Mouse (Mus musculus): ENCODE results near the gene Usp12. TPM values are rescaled to one million over a fixed set of nuclear protein-coding genes. Genes with fewer than 3 reads are reported as not detected.
A peak's percentile ranks its signal among the peaks of the same experiment; 100 is the strongest.

Gene Usp12
- total and polyA plus RNA-seq, 2 experiments: 6.9 to 16.3 TPM

DNA sequence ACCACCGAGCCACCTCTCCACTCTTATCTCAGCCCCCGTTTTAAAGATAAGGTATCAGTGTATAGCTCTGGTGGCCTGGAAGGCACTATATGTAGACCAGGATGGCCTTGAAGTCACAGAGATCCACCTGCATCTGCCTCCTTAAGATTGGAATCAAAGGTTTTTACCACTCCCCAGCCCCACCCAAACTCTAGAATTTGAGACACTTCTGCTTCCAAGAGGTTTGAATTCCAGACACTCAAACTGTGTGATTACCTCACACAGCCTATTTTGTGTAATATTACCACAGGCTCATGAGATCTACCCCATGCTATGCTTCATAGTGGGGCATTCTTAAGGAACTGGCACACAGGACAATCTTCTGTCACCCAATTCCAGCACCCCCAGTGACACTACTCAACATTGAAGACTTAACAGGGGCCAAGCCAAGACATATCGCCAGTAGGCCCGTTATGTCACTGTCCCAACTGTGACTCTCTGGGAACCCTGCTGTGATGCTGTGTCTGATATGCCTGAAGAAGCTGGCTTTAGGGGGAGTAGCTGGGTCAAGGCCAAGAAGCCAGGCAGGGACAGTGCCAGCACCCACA lies 95.3 kb downstream of the Usp12 start:
- H3K27me3 ChIP-seq (ENCODE audit: control insufficient read depth, insufficient read depth, low read length): no peaks in the 10 kb centered on the region
- TF ChIP-seq POLR2A (IDR thresholded peaks at IDR 0.05; ENCODE audit: extremely low read depth, insufficient read depth, low read length): no peak
- TF ChIP-seq CTCF (IDR thresholded peaks at IDR 0.05; ENCODE audit: low read depth, low read length): no peak
- 85% methylated on average over 4 of the region's 4 CpGs for WGBS
- H3K27ac ChIP-seq (replicated peaks; ENCODE audit: insufficient read depth, low read depth, low read length): no peak overlapping the region
- H3K9ac ChIP-seq (ENCODE audit: low read depth, low read length): no peak overlapping the region
- H3K4me1 ChIP-seq (ENCODE audit: control insufficient read depth, insufficient read depth, low read length): no peaks in the 10 kb centered on the region
- H3K4me3 ChIP-seq (ENCODE audit: insufficient read depth, low read depth, low read length): no peak overlapping the region
- H3K36me3 ChIP-seq (ENCODE audit: control insufficient read depth, insufficient read depth, low read length): no peaks in the 10 kb centered on the region
- DNase-seq (ENCODE audit: extremely low read depth, low read depth, low spot score): no peak
- H3K79me2 ChIP-seq (ENCODE audit: control insufficient read depth, insufficient read depth, low read length): no peaks in the 10 kb centered on the region

DNA sequence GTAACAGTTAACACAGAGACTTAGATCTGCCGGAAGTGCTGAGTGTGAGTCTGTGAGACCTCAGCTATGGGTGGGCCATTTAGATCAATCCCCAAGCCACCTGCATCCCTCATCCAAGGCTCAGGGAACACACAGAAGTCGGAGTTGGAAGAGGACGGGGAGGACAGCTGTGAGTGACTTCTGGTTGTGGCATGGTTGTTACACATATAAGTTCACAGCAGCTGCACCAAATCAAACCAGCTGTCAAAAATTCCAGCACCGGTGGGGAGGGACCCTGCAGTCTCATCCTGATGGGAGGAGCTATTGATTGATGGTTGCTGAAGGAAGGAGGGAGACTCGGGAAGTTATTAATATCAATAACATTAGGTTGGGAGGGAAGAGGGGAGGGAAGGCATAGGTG lies 99.3 kb downstream of the Usp12 start:
- Histone ChIP-seq H3K4me1 (ENCODE audit: control insufficient read depth, insufficient read depth, low read length) (peaks cover 12% of the 10 kb centered on the region), H3K27me3 (ENCODE audit: control insufficient read depth, insufficient read depth, low read length) (no peaks in the 10 kb centered on the region), H3K36me3 (ENCODE audit: control insufficient read depth, insufficient read depth, low read length) (no peaks in the 10 kb centered on the region), H3K4me3 (ENCODE audit: insufficient read depth, low read depth, low read length) (no peak overlapping the region), H3K27ac (replicated peaks; ENCODE audit: insufficient read depth, low read depth, low read length) (no peak overlapping the region), H3K79me2 (ENCODE audit: control insufficient read depth, insufficient read depth, low read length) (no peaks in the 10 kb centered on the region), H3K9ac (ENCODE audit: low read depth, low read length) (no peak overlapping the region)
- DNase-seq (ENCODE audit: extremely low read depth, low read depth, low spot score): no peak
- WGBS: 79% methylated on average over 5 of the region's 5 CpGs
- TF ChIP-seq POLR2A (IDR thresholded peaks at IDR 0.05; ENCODE audit: extremely low read depth, insufficient read depth, low read length) (no peak), CTCF (IDR thresholded peaks at IDR 0.05; ENCODE audit: low read depth, low read length) (no peak)

DNA sequence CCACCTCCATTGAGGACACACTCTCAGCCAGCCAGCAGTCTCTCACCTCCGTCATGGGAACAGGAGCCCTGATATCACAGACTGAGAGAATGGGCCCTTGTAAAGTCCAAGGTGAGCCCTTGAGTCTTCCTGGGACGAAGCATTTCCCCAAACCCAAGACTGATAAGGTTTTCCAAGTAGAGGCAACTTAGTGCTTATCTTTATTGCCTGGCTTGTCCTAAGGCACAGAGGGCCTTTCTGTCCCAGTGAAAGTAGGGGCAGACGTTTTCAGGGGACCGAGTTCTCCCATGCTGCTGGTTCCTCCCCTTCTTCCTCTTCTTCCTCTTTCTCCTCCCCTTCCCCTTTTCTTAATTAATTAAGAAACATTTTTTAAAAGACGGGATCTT lies 101.8 kb downstream of the Usp12 start:
- DNase-seq (ENCODE audit: extremely low read depth, low read depth, low spot score): no peak
- TF ChIP-seq POLR2A (IDR thresholded peaks at IDR 0.05; ENCODE audit: extremely low read depth, insufficient read depth, low read length): no peak
- TF ChIP-seq CTCF (IDR thresholded peaks at IDR 0.05; ENCODE audit: low read depth, low read length): no peak
- peaks cover 16% of the 10 kb centered on the region for H3K4me1 ChIP-seq (ENCODE audit: control insufficient read depth, insufficient read depth, low read length)
- H3K4me3 ChIP-seq (ENCODE audit: insufficient read depth, low read depth, low read length): no peak overlapping the region
- H3K9ac ChIP-seq (ENCODE audit: low read depth, low read length): no peak overlapping the region
- H3K27ac ChIP-seq (replicated peaks; ENCODE audit: insufficient read depth, low read depth, low read length): peak overlapping the region; percentile 59
- H3K79me2 ChIP-seq (ENCODE audit: control insufficient read depth, insufficient read depth, low read length): no peaks in the 10 kb centered on the region
- no peaks in the 10 kb centered on the region for H3K36me3 ChIP-seq (ENCODE audit: control insufficient read depth, insufficient read depth, low read length)
- WGBS: 47% methylated on average over 5 of the region's 5 CpGs
- no peaks in the 10 kb centered on the region for H3K27me3 ChIP-seq (ENCODE audit: control insufficient read depth, insufficient read depth, low read length)

DNA sequence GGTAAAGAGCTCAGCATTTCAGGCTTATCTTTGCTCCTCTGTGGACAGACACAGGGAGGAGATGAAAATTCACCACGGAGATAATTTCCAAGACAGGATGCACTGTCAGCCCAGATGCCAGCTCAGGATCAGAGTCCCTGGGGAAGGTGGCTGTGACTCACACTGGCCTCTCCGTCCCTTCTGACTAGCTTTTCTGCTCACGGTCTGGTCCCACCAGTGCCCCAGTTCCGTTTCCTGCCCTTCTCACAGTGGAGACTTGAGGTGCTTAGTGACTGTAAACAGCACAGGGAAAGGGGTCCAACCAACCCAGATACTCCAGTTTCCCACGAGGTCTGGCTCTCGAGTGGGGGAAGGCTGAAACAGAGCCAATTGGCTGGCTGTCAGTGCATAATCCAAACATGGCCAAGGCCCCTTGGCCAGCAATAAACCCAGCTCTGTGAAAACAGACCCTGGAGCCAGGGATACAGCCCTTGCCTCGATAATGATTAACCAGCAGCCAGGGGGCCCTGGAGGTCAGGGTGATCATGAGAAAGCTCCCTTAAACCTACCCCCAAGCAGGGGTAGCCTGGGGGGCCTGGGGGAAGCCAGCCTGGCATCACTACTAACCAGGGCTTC lies 102.3 kb downstream of the Usp12 start:
- DNase-seq (ENCODE audit: extremely low read depth, low read depth, low spot score): peak; percentile 75
- H3K27me3 ChIP-seq (ENCODE audit: control insufficient read depth, insufficient read depth, low read length): no peaks in the 10 kb centered on the region
- no peaks in the 10 kb centered on the region for H3K36me3 ChIP-seq (ENCODE audit: control insufficient read depth, insufficient read depth, low read length)
- H3K9ac ChIP-seq (ENCODE audit: low read depth, low read length): no peak overlapping the region
- no peak overlapping the region for H3K4me3 ChIP-seq (ENCODE audit: insufficient read depth, low read depth, low read length)
- no peaks in the 10 kb centered on the region for H3K79me2 ChIP-seq (ENCODE audit: control insufficient read depth, insufficient read depth, low read length)
- peaks cover 16% of the 10 kb centered on the region for H3K4me1 ChIP-seq (ENCODE audit: control insufficient read depth, insufficient read depth, low read length)
- TF ChIP-seq CTCF (IDR thresholded peaks at IDR 0.05; ENCODE audit: low read depth, low read length) (no peak), POLR2A (IDR thresholded peaks at IDR 0.05; ENCODE audit: extremely low read depth, insufficient read depth, low read length) (no peak)
- 6% methylated on average over 7 of the region's 7 CpGs for WGBS
- H3K27ac ChIP-seq (replicated peaks; ENCODE audit: insufficient read depth, low read depth, low read length): peak overlapping the region; percentile 59

DNA sequence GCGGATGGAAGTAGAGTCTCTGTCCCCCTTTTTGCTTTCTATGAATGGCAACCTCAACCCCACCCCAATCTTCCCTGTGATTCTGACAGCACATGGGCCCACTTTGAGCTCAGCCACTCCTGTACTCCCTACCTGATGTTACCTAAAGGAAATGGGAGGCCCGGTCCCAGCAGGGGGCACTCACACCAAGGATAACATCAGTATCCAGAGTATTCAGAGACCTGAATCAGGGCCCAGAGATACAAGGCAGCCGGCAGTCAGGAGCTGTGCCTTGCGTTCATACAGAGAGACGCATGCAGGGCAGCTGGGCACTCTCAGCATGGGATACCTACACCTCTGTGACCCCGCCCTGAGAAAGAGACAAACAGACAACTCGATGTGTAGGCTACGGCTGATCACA lies 103.1 kb downstream of the Usp12 start:
- peak; percentile 43 for DNase-seq (ENCODE audit: extremely low read depth, low read depth, low spot score)
- Histone ChIP-seq H3K27me3 (ENCODE audit: control insufficient read depth, insufficient read depth, low read length) (no peaks in the 10 kb centered on the region), H3K36me3 (ENCODE audit: control insufficient read depth, insufficient read depth, low read length) (no peaks in the 10 kb centered on the region), H3K4me1 (ENCODE audit: control insufficient read depth, insufficient read depth, low read length) (peaks cover 20% of the 10 kb centered on the region), H3K27ac (replicated peaks; ENCODE audit: insufficient read depth, low read depth, low read length) (peak overlapping the region; percentile 59), H3K9ac (ENCODE audit: low read depth, low read length) (no peak overlapping the region), H3K4me3 (ENCODE audit: insufficient read depth, low read depth, low read length) (no peak overlapping the region), H3K79me2 (ENCODE audit: control insufficient read depth, insufficient read depth, low read length) (no peaks in the 10 kb centered on the region)
- WGBS: 35% methylated on average over 8 of the region's 8 CpGs
- TF ChIP-seq POLR2A (IDR thresholded peaks at IDR 0.05; ENCODE audit: extremely low read depth, insufficient read depth, low read length) (no peak), CTCF (IDR thresholded peaks at IDR 0.05; ENCODE audit: low read depth, low read length) (peak; percentile 57)
